Mouse (Mus musculus) liver, embryonic 14.5 days (tissue): ENCODE measurements at regions not wholly inside any gene's neighbourhood (a gene's known extent, or its start where the extent isn't known, plus 50 kb on each side); places are given as distances from the start of the nearest gene placed in this dataset.

Source experiments
- CTCF ChIP-seq: IDR thresholded peaks from 2 replicates; pipeline ENCODE4 v1.5.1; 2016; ENCODE audit warnings: antibody characterized with exemption, low read depth, control low read depth
- EP300 ChIP-seq: IDR thresholded peaks from 2 replicates; pipeline ENCODE4 v1.6.1; 2016; ENCODE audit warnings: antibody characterized with exemption, low read depth

GRCm38 (mm10) chr10:111562628-111563027, 56.5 kb downstream of the Phlda1 start:
- no peak for TF ChIP-seq CTCF
- no peak for TF ChIP-seq EP300
